Mouse (Mus musculus) G1E (cell line): ENCODE results near the gene Cntn5.

Experiments used
- CTCF ChIP-seq: IDR thresholded peaks from 2 replicates; pipeline ENCODE4 v1.5.1; 2012; ENCODE audit warnings: low read depth, low read length, inconsistent platforms, mixed read lengths
- GATA1 ChIP-seq: IDR thresholded peaks from 2 replicates; pipeline ENCODE4 v1.6.1; 2012; ENCODE audit warnings: borderline replicate concordance, low read length, inconsistent platforms, mixed read lengths

DNA sequence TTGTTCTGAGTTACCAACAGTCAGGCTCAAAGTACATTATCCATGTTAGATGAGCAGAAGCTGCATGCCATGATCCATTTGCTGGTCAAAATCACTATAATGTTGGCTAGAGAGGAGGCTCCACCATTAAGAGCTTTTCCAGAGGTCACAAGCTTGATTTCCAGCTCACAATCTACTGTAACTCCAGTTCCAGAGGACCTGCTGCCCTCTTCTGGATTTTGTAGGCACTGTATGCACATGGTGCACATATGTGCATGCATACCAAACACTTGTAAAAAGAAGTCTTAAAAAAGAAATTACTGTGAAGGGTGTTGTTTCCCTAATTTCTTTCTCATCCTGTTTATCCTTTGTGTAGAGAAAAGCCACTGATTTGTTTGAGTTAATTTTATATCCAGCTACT is 439.8 kb downstream of the Cntn5 start:
- no peak for TF ChIP-seq CTCF
- TF ChIP-seq GATA1 = no peak
